Mouse (Mus musculus): ENCODE results near the gene Zc3h10. TPM values are rescaled to one million over a fixed set of nuclear protein-coding genes. Genes with fewer than 3 reads are reported as not detected.

Zc3h10 gene
- polyA plus RNA-seq, 1 experiment, result 17.4 TPM

- peaks cover 78% of the 10 kb centered on the region for H3K36me3 ChIP-seq (ENCODE audit: control insufficient read depth, insufficient read depth, low read length)
- H3K4me3 ChIP-seq (ENCODE audit: extremely low read depth, insufficient read depth, insufficient read length), result no peak overlapping the region
- 92% methylated on average over 20 of the region's 20 CpGs for WGBS
- DNase-seq (ENCODE audit: low read depth in 1 of 2, low spot score in 2 of 2), result no peak
- no peak overlapping the region for H3K27ac ChIP-seq (ENCODE audit: insufficient read depth, low read length)
- TF ChIP-seq CTCF (IDR thresholded peaks at IDR 0.05; ENCODE audit: extremely low read depth, insufficient read depth, insufficient read length, insufficient replicate concordance) (no peak), POLR2A (IDR thresholded peaks at IDR 0.05; ENCODE audit: low read depth, low read length) (no peak)
- H3K27me3 ChIP-seq (ENCODE audit: control insufficient read depth, insufficient read depth, low read length), result no peaks in the 10 kb centered on the region
- H3K4me1 ChIP-seq (ENCODE audit: control insufficient read depth, insufficient read depth, insufficient read length), result no peaks in the 10 kb centered on the region
Observed at GRCm38 (mm10) chr10:128516029-128516428, 31.5 kb downstream of the Zc3h10 start.

- Histone ChIP-seq H3K4me3 (ENCODE audit: extremely low read depth, insufficient read depth, insufficient read length) (no peak overlapping the region), H3K4me1 (ENCODE audit: control insufficient read depth, insufficient read depth, insufficient read length) (no peaks in the 10 kb centered on the region), H3K27me3 (ENCODE audit: control insufficient read depth, insufficient read depth, low read length) (no peaks in the 10 kb centered on the region), H3K36me3 (ENCODE audit: control insufficient read depth, insufficient read depth, low read length) (peaks cover 78% of the 10 kb centered on the region), H3K27ac (ENCODE audit: insufficient read depth, low read length) (no peak overlapping the region)
- no peak for TF ChIP-seq POLR2A (IDR thresholded peaks at IDR 0.05; ENCODE audit: low read depth, low read length)
- no peak for TF ChIP-seq CTCF (IDR thresholded peaks at IDR 0.05; ENCODE audit: extremely low read depth, insufficient read depth, insufficient read length, insufficient replicate concordance)
- 88% methylated on average over 4 of the region's 4 CpGs for WGBS
- DNase-seq (ENCODE audit: low read depth in 1 of 2, low spot score in 2 of 2), result no peak
Observed at GRCm38 (mm10) chr10:128515044-128515443, 32.5 kb downstream of the Zc3h10 start.

- no peak for TF ChIP-seq POLR2A (IDR thresholded peaks at IDR 0.05; ENCODE audit: low read depth, low read length)
- TF ChIP-seq CTCF (IDR thresholded peaks at IDR 0.05; ENCODE audit: extremely low read depth, insufficient read depth, insufficient read length, insufficient replicate concordance), result no peak
- WGBS, result 95% methylated on average over 12 of the region's 12 CpGs
- no peak for DNase-seq (ENCODE audit: low read depth in 1 of 2, low spot score in 2 of 2)
- Histone ChIP-seq H3K36me3 (ENCODE audit: control insufficient read depth, insufficient read depth, low read length) (peaks cover 55% of the 10 kb centered on the region), H3K27me3 (ENCODE audit: control insufficient read depth, insufficient read depth, low read length) (no peaks in the 10 kb centered on the region), H3K4me1 (ENCODE audit: control insufficient read depth, insufficient read depth, insufficient read length) (no peaks in the 10 kb centered on the region), H3K4me3 (ENCODE audit: extremely low read depth, insufficient read depth, insufficient read length) (no peak overlapping the region), H3K27ac (ENCODE audit: insufficient read depth, low read length) (no peak overlapping the region)
Observed at GRCm38 (mm10) chr10:128511761-128512160, 35.8 kb downstream of the Zc3h10 start.

GRCm38 (mm10) chr10:128511189-128511588 lies 36.4 kb downstream of the Zc3h10 start:
- Histone ChIP-seq H3K4me1 (ENCODE audit: control insufficient read depth, insufficient read depth, insufficient read length) (no peaks in the 10 kb centered on the region), H3K27me3 (ENCODE audit: control insufficient read depth, insufficient read depth, low read length) (no peaks in the 10 kb centered on the region), H3K36me3 (ENCODE audit: control insufficient read depth, insufficient read depth, low read length) (peaks cover 50% of the 10 kb centered on the region), H3K27ac (ENCODE audit: insufficient read depth, low read length) (no peak overlapping the region), H3K4me3 (ENCODE audit: extremely low read depth, insufficient read depth, insufficient read length) (no peak overlapping the region)
- DNase-seq (ENCODE audit: low read depth in 1 of 2, low spot score in 2 of 2), result no peak
- 90% methylated on average over 9 of the region's 9 CpGs for WGBS
- TF ChIP-seq CTCF (IDR thresholded peaks at IDR 0.05; ENCODE audit: extremely low read depth, insufficient read depth, insufficient read length, insufficient replicate concordance), result no peak

GRCm38 (mm10) chr10:128510301-128510700 lies 37.3 kb downstream of the Zc3h10 start:
- 97% methylated on average over 11 of the region's 11 CpGs for WGBS
- H3K36me3 ChIP-seq (ENCODE audit: control insufficient read depth, insufficient read depth, low read length), result peaks cover 42% of the 10 kb centered on the region

GRCm38 (mm10) chr10:128509831-128510230 lies 37.7 kb downstream of the Zc3h10 start:
- DNase-seq (ENCODE audit: low read depth in 1 of 2, low spot score in 2 of 2), result no peak
- Histone ChIP-seq H3K27ac (ENCODE audit: insufficient read depth, low read length) (no peak overlapping the region), H3K27me3 (ENCODE audit: control insufficient read depth, insufficient read depth, low read length) (no peaks in the 10 kb centered on the region), H3K4me3 (ENCODE audit: extremely low read depth, insufficient read depth, insufficient read length) (no peak overlapping the region), H3K4me1 (ENCODE audit: control insufficient read depth, insufficient read depth, insufficient read length) (peaks cover 2% of the 10 kb centered on the region; the same call in 1 of the 2 replicates), H3K36me3 (ENCODE audit: control insufficient read depth, insufficient read depth, low read length) (peaks cover 38% of the 10 kb centered on the region)
- WGBS, result 90% methylated on average over 4 of the region's 4 CpGs
- TF ChIP-seq POLR2A (IDR thresholded peaks at IDR 0.05; ENCODE audit: low read depth, low read length), result no peak

More at GRCm38 (mm10) chr10:128510301-128510700, 37.3 kb downstream of the Zc3h10 start:
- DNase-seq (ENCODE audit: low read depth in 1 of 2, low spot score in 2 of 2), result no peak
- Histone ChIP-seq H3K27me3 (ENCODE audit: control insufficient read depth, insufficient read depth, low read length) (no peaks in the 10 kb centered on the region), H3K4me3 (ENCODE audit: extremely low read depth, insufficient read depth, insufficient read length) (no peak overlapping the region), H3K4me1 (ENCODE audit: control insufficient read depth, insufficient read depth, insufficient read length) (no peaks in the 10 kb centered on the region), H3K27ac (ENCODE audit: insufficient read depth, low read length) (no peak overlapping the region)
- TF ChIP-seq POLR2A (IDR thresholded peaks at IDR 0.05; ENCODE audit: low read depth, low read length), result no peak
- TF ChIP-seq CTCF (IDR thresholded peaks at IDR 0.05; ENCODE audit: extremely low read depth, insufficient read depth, insufficient read length, insufficient replicate concordance), result no peak

GRCm38 (mm10) chr10:128509203-128509602 lies 38.4 kb downstream of the Zc3h10 start:
- 90% methylated on average over 9 of the region's 9 CpGs for WGBS
- TF ChIP-seq CTCF (IDR thresholded peaks at IDR 0.05; ENCODE audit: extremely low read depth, insufficient read depth, insufficient read length, insufficient replicate concordance), result no peak
- peaks cover 37% of the 10 kb centered on the region for H3K36me3 ChIP-seq (ENCODE audit: control insufficient read depth, insufficient read depth, low read length)
- no peak overlapping the region for H3K4me3 ChIP-seq (ENCODE audit: extremely low read depth, insufficient read depth, insufficient read length)
- H3K27ac ChIP-seq (ENCODE audit: insufficient read depth, low read length), result no peak overlapping the region
- H3K27me3 ChIP-seq (ENCODE audit: control insufficient read depth, insufficient read depth, low read length), result no peaks in the 10 kb centered on the region
- peaks cover 8% of the 10 kb centered on the region; the same call in 1 of the 2 replicates for H3K4me1 ChIP-seq (ENCODE audit: control insufficient read depth, insufficient read depth, insufficient read length)
- no peak for DNase-seq (ENCODE audit: low read depth in 1 of 2, low spot score in 2 of 2)
